Mouse (Mus musculus) neural tube, embryonic 11.5 days (tissue): ENCODE data around the gene Fam20c. TPM values are rescaled to one million over a fixed set of nuclear protein-coding genes. Genes with fewer than 3 reads are reported as not detected.

Source experiments
- ATAC-seq: fragments of 200-750 bp; cut with Nextera tagmentation; 2 replicates; pipeline ENCODE4 v1.8.0; 2017; ENCODE audit warnings: moderate number of reproducible peaks, mild to moderate bottlenecking, moderate TSS enrichment, moderate library complexity; ENCODE audit not compliant: insufficient read depth, low FRiP score, low TSS enrichment
- DNase-seq: peaks from one replicate; pipeline ENCODE4 v3.0.0-alpha.2; 2015; ENCODE audit warnings: low spot score
- H3K27ac ChIP-seq: fragments of 300-500 bp; sonication (generic); 2 replicates; pipeline ENCODE4 v1.5.1; 2014; ENCODE audit warnings: low read depth, mild to moderate bottlenecking, low read length
- H3K27me3 ChIP-seq: fragments of 300-500 bp; sonication (generic); 2 replicates; pipeline ENCODE4 v1.6.1; 2014; ENCODE audit warnings: mild to moderate bottlenecking, low read length, mixed read lengths; ENCODE audit not compliant: control insufficient read depth, insufficient read depth
- H3K36me3 ChIP-seq: fragments of 300-500 bp; sonication (generic); 2 replicates; pipeline ENCODE4 v1.6.1; 2014; ENCODE audit warnings: mild to moderate bottlenecking, low read length, moderate library complexity, mixed read lengths; ENCODE audit not compliant: control insufficient read depth, insufficient read depth
- H3K4me1 ChIP-seq: fragments of 300-500 bp; sonication (generic); 2 replicates; pipeline ENCODE4 v1.6.1; 2014; ENCODE audit warnings: low read length, mixed read lengths; ENCODE audit not compliant: control insufficient read depth, insufficient read depth
- H3K4me2 ChIP-seq: fragments of 300-500 bp; sonication (generic); 2 replicates; pipeline ENCODE4 v1.6.1; 2014; ENCODE audit warnings: low read depth, mild to moderate bottlenecking, moderate library complexity
- H3K4me3 ChIP-seq: fragments of 300-500 bp; sonication (generic); 2 replicates; pipeline ENCODE4 v1.5.1; 2014; ENCODE audit warnings: low read depth, low read length
- H3K9ac ChIP-seq: fragments of 300-500 bp; sonication (generic); 2 replicates; pipeline ENCODE4 v1.6.1; 2014; ENCODE audit warnings: mild to moderate bottlenecking, low read length
- H3K9me3 ChIP-seq: fragments of 300-500 bp; sonication (generic); 2 replicates; pipeline ENCODE4 v1.6.1; 2016; ENCODE audit warnings: low read length; ENCODE audit not compliant: control insufficient read depth
- WGBS: fragments of 180-500 bp; shearing (Covaris S2); extraction: QIAGEN DNeasy Blood & Tissue Kit; methylation state at CpG from one replicate; pipeline ENCODE4 v1.1.7; 2014; 5-methylcytosine and 5-hydroxymethylcytosine counted together
- polyA plus RNA-seq: library from polyadenylated mRNA; unstranded; fragments of >200 nt; fragmentation: Nextera tagmentation; extraction: Ambion mirVana; gene quantifications from 2 replicates; pipeline ENCODE4 v1.2.1, GENCODE M21; 2014

The Fam20c gene
- polyA plus RNA-seq: 25.5 and 28.2 TPM in 2 replicates

GRCm38 (mm10) chr5:138754303-138755120, at the start of gene Fam20c:
Gene Fam20c, plus strand, starts transcription at chr5:138754514.
- Histone ChIP-seq H3K9ac (peak within 1 kb of the TSS; percentile 77), H3K27ac (peak within 1 kb of the TSS; percentile 82), H3K9me3 (no peaks in the 10 kb centered on the region), H3K27me3 (peaks cover 5% of the 10 kb centered on the region; the same call in 1 of the 2 replicates), H3K4me1 (peaks cover 12% of the 10 kb centered on the region), H3K36me3 (no peaks in the 10 kb centered on the region), H3K4me3 (peak within 1 kb of the TSS; percentile 59), H3K4me2 (peak within 1 kb of the TSS; percentile 97)
- peak; percentile 85 for ATAC-seq
- DNase-seq: peak; percentile 85
- WGBS: under 1% methylated on average over 80 of the region's 98 CpGs

GRCm38 (mm10) chr5:138707367-138707766, 46.9 kb upstream of the Fam20c start:
- H3K4me1 ChIP-seq: no peaks in the 10 kb centered on the region

GRCm38 (mm10) chr5:138708591-138708990, 45.7 kb upstream of the Fam20c start:
- ATAC-seq (no peak), DNase-seq (no peak)
- no peaks in the 10 kb centered on the region for H3K4me1 ChIP-seq
- H3K4me3 ChIP-seq: no peak overlapping the region
- H3K9ac ChIP-seq: no peak overlapping the region
- no peaks in the 10 kb centered on the region for H3K36me3 ChIP-seq
- H3K4me2 ChIP-seq: no peak overlapping the region
- no peak overlapping the region for H3K27ac ChIP-seq
- no peaks in the 10 kb centered on the region for H3K9me3 ChIP-seq
- no peaks in the 10 kb centered on the region for H3K27me3 ChIP-seq

More at GRCm38 (mm10) chr5:138707367-138707766, 46.9 kb upstream of the Fam20c start:
- ATAC-seq (no peak), DNase-seq (no peak)
- Histone ChIP-seq H3K4me2 (no peak overlapping the region), H3K36me3 (no peaks in the 10 kb centered on the region), H3K27me3 (no peaks in the 10 kb centered on the region), H3K4me3 (no peak overlapping the region), H3K9ac (no peak overlapping the region), H3K27ac (no peak overlapping the region), H3K9me3 (no peaks in the 10 kb centered on the region)

GRCm38 (mm10) chr5:138715561-138716095, 38.7 kb upstream of the Fam20c start:
- Histone ChIP-seq H3K27me3 (no peaks in the 10 kb centered on the region), H3K27ac (no peak overlapping the region)
- no peak for ATAC-seq

GRCm38 (mm10) chr5:138720329-138721190, 33.8 kb upstream of the Fam20c start:
- Histone ChIP-seq H3K4me1 (no peaks in the 10 kb centered on the region), H3K9me3 (no peaks in the 10 kb centered on the region), H3K27me3 (no peaks in the 10 kb centered on the region), H3K36me3 (no peaks in the 10 kb centered on the region), H3K9ac (no peak overlapping the region), H3K4me3 (no peak overlapping the region), H3K4me2 (no peak overlapping the region), H3K27ac (no peak overlapping the region)
- ATAC-seq (0 out of 2 replicates have a peak, but pooled peaks have one; percentile 35), DNase-seq (peak; percentile 26)
- WGBS: 59% methylated on average over 13 of the region's 13 CpGs

More at GRCm38 (mm10) chr5:138715561-138716095, 38.7 kb upstream of the Fam20c start:
- no peak overlapping the region for H3K4me2 ChIP-seq
- no peaks in the 10 kb centered on the region for H3K36me3 ChIP-seq
- no peak overlapping the region for H3K9ac ChIP-seq
- no peaks in the 10 kb centered on the region for H3K4me1 ChIP-seq
- no peaks in the 10 kb centered on the region for H3K9me3 ChIP-seq
- H3K4me3 ChIP-seq: no peak overlapping the region
- 35% methylated on average over 14 of the region's 14 CpGs for WGBS
- peak; percentile 13 for DNase-seq

- no peak overlapping the region for H3K27ac ChIP-seq
- DNase-seq (no peak), ATAC-seq (no peak)
- WGBS: 87% methylated on average over 5 of the region's 5 CpGs
- H3K9ac ChIP-seq: no peak overlapping the region
- H3K36me3 ChIP-seq: no peaks in the 10 kb centered on the region
- no peak overlapping the region for H3K4me2 ChIP-seq
- no peaks in the 10 kb centered on the region for H3K27me3 ChIP-seq
- no peak overlapping the region for H3K4me3 ChIP-seq
- H3K4me1 ChIP-seq: no peaks in the 10 kb centered on the region
- no peaks in the 10 kb centered on the region for H3K9me3 ChIP-seq
These were observed 29.9 kb upstream of the Fam20c start for GRCm38 (mm10) chr5:138724417-138724816.

- Histone ChIP-seq H3K27me3 (no peaks in the 10 kb centered on the region), H3K36me3 (no peaks in the 10 kb centered on the region), H3K4me3 (no peak overlapping the region), H3K9ac (no peak overlapping the region), H3K9me3 (no peaks in the 10 kb centered on the region), H3K27ac (no peak overlapping the region), H3K4me1 (no peaks in the 10 kb centered on the region), H3K4me2 (no peak overlapping the region)
- ATAC-seq: no peak
- no peak for DNase-seq
- WGBS: 71% methylated on average over 7 of the region's 7 CpGs
These were observed 29.2 kb upstream of the Fam20c start for GRCm38 (mm10) chr5:138725151-138725550.

GRCm38 (mm10) chr5:138730863-138731262, 23.5 kb upstream of the Fam20c start:
- no peak overlapping the region for H3K4me2 ChIP-seq
- no peak overlapping the region for H3K4me3 ChIP-seq
- no peaks in the 10 kb centered on the region for H3K27me3 ChIP-seq
- DNase-seq: no peak
- no peak overlapping the region for H3K27ac ChIP-seq
- 81% methylated on average over 5 of the region's 5 CpGs for WGBS
- no peaks in the 10 kb centered on the region for H3K4me1 ChIP-seq
- H3K36me3 ChIP-seq: no peaks in the 10 kb centered on the region
- no peaks in the 10 kb centered on the region for H3K9me3 ChIP-seq
- ATAC-seq: no peak
- no peak overlapping the region for H3K9ac ChIP-seq
